Mouse (Mus musculus): ENCODE results near the gene C2cd4a.

DNA sequence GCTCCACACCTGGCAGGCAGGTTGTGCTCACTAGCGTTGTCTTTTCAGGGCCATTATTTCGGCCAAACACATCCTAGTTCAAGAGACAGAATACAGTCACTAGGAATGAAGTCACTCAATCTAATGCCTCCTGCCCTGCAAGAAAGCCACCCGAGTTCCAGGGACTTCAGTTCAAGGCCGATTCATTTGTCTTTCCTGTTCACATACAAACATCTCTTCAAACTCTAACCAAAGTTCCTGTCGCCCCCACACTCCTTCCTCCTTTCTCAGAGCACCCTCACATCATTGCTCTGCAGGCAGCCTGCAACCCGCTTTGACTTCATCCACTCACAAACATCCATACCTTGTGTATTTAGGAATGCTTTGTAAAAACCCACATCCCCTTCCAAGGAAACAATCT, 38.6 kb downstream of the C2cd4a start:
- no peak for TF ChIP-seq CTCF (IDR thresholded peaks at IDR 0.05; ENCODE audit: low read depth, low read length)
- no peak for TF ChIP-seq TAL1 (conservative IDR thresholded peaks at IDR 0.05; ENCODE audit: low read depth, low read length)
- TF ChIP-seq GATA2 (IDR thresholded peaks at IDR 0.05; ENCODE audit: borderline replicate concordance, low read depth, low read length) = no peak
- TF ChIP-seq GATA1 (IDR thresholded peaks at IDR 0.05; ENCODE audit: borderline replicate concordance, low read length) = no peak
- no peak for TF ChIP-seq POLR2AphosphoS5 (IDR thresholded peaks at IDR 0.05; ENCODE audit: insufficient replicate concordance, low read depth, low read length)
